9 mouse cellular contexts compared by ENCODE assay signal in the genomic region with DNA sequence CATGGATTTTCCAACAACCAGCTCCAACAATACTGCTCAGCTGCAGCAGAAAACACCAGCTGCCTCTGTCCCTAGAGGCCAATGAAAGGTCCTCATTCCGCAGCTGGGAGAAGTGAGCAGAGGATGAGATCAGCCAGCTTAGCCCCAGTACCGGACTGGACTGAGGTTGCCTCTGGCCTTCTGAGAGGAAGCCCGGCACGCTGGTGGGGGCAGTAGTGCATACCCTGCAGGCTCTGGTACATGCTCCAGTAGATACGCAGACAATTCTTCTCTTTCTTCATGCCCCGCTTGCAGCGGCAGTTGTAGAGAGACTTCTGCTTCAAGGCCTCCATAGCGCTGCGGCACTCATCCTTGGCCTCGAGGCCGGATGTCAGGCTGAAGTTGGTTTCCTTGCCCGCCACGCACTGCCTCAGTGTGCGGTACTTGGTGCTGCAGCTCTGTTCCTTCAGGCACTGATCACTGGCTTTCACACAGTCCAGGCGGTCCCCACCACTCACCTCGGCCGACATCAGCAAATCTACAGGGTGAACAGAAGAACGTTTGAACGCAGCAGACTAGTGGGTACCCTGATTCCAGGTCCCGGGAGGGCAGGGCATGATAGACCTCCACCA. TPM values are rescaled to one million over a fixed set of nuclear protein-coding genes. Genes with fewer than 3 reads are reported as not detected.
DNase-seq lines count a peak whose midpoint lies in the region; ATAC-seq and TF ChIP-seq lines count a peak whose summit lies in the region.
"Had no signal": no experiment of that assay in that cellular context is flagged by ENCODE, and none has a peak within 500 bp of the region (broad histone marks: within the 10 kb centered on the region; RNA-seq: fewer than 3 reads in every experiment).

No protein-coding gene starts in this region.

- TF ChIP-seq EP300 in lung, postnatal 0 days (IDR thresholded peaks at IDR 0.05): no peak

- peaks cover 18% of the 10 kb centered on the region for H3K4me1 ChIP-seq in lung, postnatal 0 days (ENCODE audit: insufficient read depth, low read depth, low read length)
- peaks cover 67% of the 10 kb centered on the region for H3K4me1 ChIP-seq in forebrain, embryonic 13.5 days
- H3K4me1 ChIP-seq in limb, embryonic 13.5 days: peaks cover 64% of the 10 kb centered on the region
- peaks cover 46% of the 10 kb centered on the region for H3K4me1 ChIP-seq in neural tube, embryonic 14.5 days (ENCODE audit: control insufficient read depth, insufficient read depth, low read length)

- no peak for DNase-seq in lung, postnatal 0 days (ENCODE audit: low spot score)
- DNase-seq in lung, postnatal 25 days (ENCODE audit: low spot score): no peak
- DNase-seq in heart, postnatal 25 days (ENCODE audit: low spot score): peak; percentile 8
- no peak for DNase-seq in urinary bladder, postnatal 25 days (ENCODE audit: low spot score)

- ATAC-seq in lung, postnatal 0 days: no peak
- ATAC-seq in forebrain, embryonic 13.5 days: no peak
- ATAC-seq in limb, embryonic 13.5 days (ENCODE audit: low FRiP score, low read depth): no peak; the same call in 1 of the 2 replicates
- no peak for ATAC-seq in neural tube, embryonic 14.5 days (ENCODE audit: low read depth)
- ATAC-seq in megakaryocyte-erythroid progenitor cell, adult 5-6 weeks (replicated peaks; ENCODE audit: low FRiP score, low TSS enrichment, poor library complexity, severe bottlenecking): no peak

- H3K36me3 ChIP-seq in lung, postnatal 0 days (ENCODE audit: insufficient read depth, low read length): no peaks in the 10 kb centered on the region
- H3K36me3 ChIP-seq in forebrain, embryonic 13.5 days (ENCODE audit: poor library complexity, severe bottlenecking): no peaks in the 10 kb centered on the region
- H3K36me3 ChIP-seq in limb, embryonic 13.5 days: no peaks in the 10 kb centered on the region
- no peaks in the 10 kb centered on the region for H3K36me3 ChIP-seq in neural tube, embryonic 14.5 days (ENCODE audit: control insufficient read depth, insufficient read depth, low read length)

- no peak overlapping the region for H3K27ac ChIP-seq in lung, postnatal 0 days (ENCODE audit: low read length)
- H3K27ac ChIP-seq in forebrain, embryonic 13.5 days: no peak overlapping the region
- no peak overlapping the region; the same call in 1 of the 2 replicates for H3K27ac ChIP-seq in limb, embryonic 13.5 days
- H3K27ac ChIP-seq in neural tube, embryonic 14.5 days (ENCODE audit: low read depth, low read length): peak overlapping the region; percentile 63

- no peak for TF ChIP-seq CTCF in lung, postnatal 0 days (IDR thresholded peaks at IDR 0.05)

- H3K27me3 ChIP-seq in lung, postnatal 0 days (replicated peaks; ENCODE audit: insufficient read depth, low read length): peaks cover 28% of the 10 kb centered on the region
- peaks cover 49% of the 10 kb centered on the region for H3K27me3 ChIP-seq in forebrain, embryonic 13.5 days
- peaks cover 68% of the 10 kb centered on the region for H3K27me3 ChIP-seq in limb, embryonic 13.5 days
- H3K27me3 ChIP-seq in neural tube, embryonic 14.5 days (ENCODE audit: control insufficient read depth, insufficient read depth, low read length): no peaks in the 10 kb centered on the region

- H3K9me3 ChIP-seq in lung, postnatal 0 days (ENCODE audit: low read length): no peaks in the 10 kb centered on the region
- no peaks in the 10 kb centered on the region for H3K9me3 ChIP-seq in forebrain, embryonic 13.5 days (replicated peaks)
- H3K9me3 ChIP-seq in limb, embryonic 13.5 days: no peaks in the 10 kb centered on the region
- no peaks in the 10 kb centered on the region for H3K9me3 ChIP-seq in neural tube, embryonic 14.5 days (ENCODE audit: control insufficient read depth, low read length)

- intact Hi-C loops in heart, postnatal 25 days (cut with DNase I): no loop called here

- WGBS in lung, postnatal 0 days: 13% methylated on average over 20 of the region's 20 CpGs
- 5% methylated on average over 20 of the region's 20 CpGs for WGBS in forebrain, embryonic 13.5 days
- WGBS in limb, embryonic 13.5 days: 5% methylated on average over 20 of the region's 20 CpGs
- WGBS in neural tube, embryonic 14.5 days: 2% methylated on average over 20 of the region's 20 CpGs

- H3K4me2 ChIP-seq in lung, postnatal 0 days (replicated peaks; ENCODE audit: low read depth, low read length): peak overlapping the region; percentile 92
- H3K4me2 ChIP-seq in forebrain, embryonic 13.5 days: peak overlapping the region; percentile 88
- H3K4me2 ChIP-seq in limb, embryonic 13.5 days (replicated peaks): peak overlapping the region; percentile 99
- peak overlapping the region; percentile 93 for H3K4me2 ChIP-seq in neural tube, embryonic 14.5 days (ENCODE audit: low read depth, low read length)

- H3K9ac ChIP-seq in lung, postnatal 0 days (replicated peaks; ENCODE audit: low read depth): no peak overlapping the region
- peak overlapping the region; percentile 70 for H3K9ac ChIP-seq in forebrain, embryonic 13.5 days
- H3K9ac ChIP-seq in limb, embryonic 13.5 days: peak overlapping the region; percentile 63
- H3K9ac ChIP-seq in neural tube, embryonic 14.5 days (replicated peaks; ENCODE audit: low read depth, low read length): peak overlapping the region; percentile 74

- H3K4me3 ChIP-seq in lung, postnatal 0 days (ENCODE audit: low read depth, low read length): peak overlapping the region; percentile 47
- H3K4me3 ChIP-seq in forebrain, embryonic 13.5 days: peak overlapping the region; percentile 52
- H3K4me3 ChIP-seq in limb, embryonic 13.5 days: peak overlapping the region; percentile 55
- H3K4me3 ChIP-seq in neural tube, embryonic 14.5 days (ENCODE audit: low read depth, low read length): peak overlapping the region; percentile 60

RNA-seq across cellular contexts. Expression of gene Gfra1, which starts 2.7 kb away (rescaled TPM):
- polyA plus RNA-seq in lung, postnatal 0 days (2015; fragmentation: Nextera tagmentation; extraction: Ambion mirVana): 5.6 and 6.2 TPM in 2 replicates
- 15.2 and 15.4 TPM in 2 replicates for polyA plus RNA-seq in forebrain, embryonic 13.5 days (2015; fragmentation: Nextera tagmentation; extraction: Ambion mirVana)
- 1 to 10 TPM; 3.5 to 3.6 TPM for total RNA-seq in heart, postnatal 25 days (2021)
- 23.2 and 25.4 TPM in 2 replicates for polyA plus RNA-seq in limb, embryonic 13.5 days (2015; fragmentation: Nextera tagmentation; extraction: Ambion mirVana)
- 67.8 and 67.9 TPM in 2 replicates for polyA plus RNA-seq in neural tube, embryonic 14.5 days (2014; fragmentation: Nextera tagmentation; extraction: Ambion mirVana)
- 1.2 and 3.2 TPM in 2 replicates for total RNA-seq in megakaryocyte-erythroid progenitor cell, adult 5-6 weeks (2014; fragmentation: Nextera tagmentation)
- total RNA-seq in megakaryocyte-erythroid progenitor cell, adult 5-6 weeks (2017): not detected in 2 replicates

RNA-seq across cellular contexts. Expression of gene Ccdc172, which starts 58.7 kb away (rescaled TPM):
- not detected in 2 replicates for polyA plus RNA-seq in lung, postnatal 0 days (2015; fragmentation: Nextera tagmentation; extraction: Ambion mirVana)
- not detected in 2 replicates for polyA plus RNA-seq in forebrain, embryonic 13.5 days (2015; fragmentation: Nextera tagmentation; extraction: Ambion mirVana)
- not detected for total RNA-seq in heart, postnatal 25 days (2021)
- polyA plus RNA-seq in limb, embryonic 13.5 days (2015; fragmentation: Nextera tagmentation; extraction: Ambion mirVana): not detected in 2 replicates
- not detected in 2 replicates for polyA plus RNA-seq in neural tube, embryonic 14.5 days (2014; fragmentation: Nextera tagmentation; extraction: Ambion mirVana)
- not detected in 2 replicates for total RNA-seq in megakaryocyte-erythroid progenitor cell, adult 5-6 weeks (2014; fragmentation: Nextera tagmentation)
- total RNA-seq in megakaryocyte-erythroid progenitor cell, adult 5-6 weeks (2017): not detected in 2 replicates
- total RNA-seq: layer of hippocampus, postnatal 14 days had no signal
